Mouse (Mus musculus) embryonic facial prominence, embryonic 14.5 days (tissue): ENCODE data around the gene Gnao1. TPM values are rescaled to one million over a fixed set of nuclear protein-coding genes. Genes with fewer than 3 reads are reported as not detected.

Source experiments
- ATAC-seq: fragments of 200-750 bp; cut with Nextera tagmentation; 2 replicates; pipeline ENCODE4 v1.8.0; 2017; ENCODE audit warnings: low read depth, moderate number of reproducible peaks, moderate TSS enrichment
- DNase-seq: peaks from one replicate; pipeline ENCODE4 v3.0.0-alpha.2; 2015; ENCODE audit warnings: low spot score
- H3K27ac ChIP-seq: fragments of 300-500 bp; sonication (generic); replicated peaks from 2 replicates; pipeline ENCODE4 v1.5.1; 2014; ENCODE audit warnings: low read depth, mild to moderate bottlenecking, low read length, moderate library complexity
- H3K27me3 ChIP-seq: fragments of 300-500 bp; sonication (generic); replicated peaks from 2 replicates; pipeline ENCODE4 v1.6.1; 2014; ENCODE audit warnings: low read length; ENCODE audit not compliant: control insufficient read depth, insufficient read depth
- H3K36me3 ChIP-seq: fragments of 300-500 bp; sonication (generic); 2 replicates; pipeline ENCODE4 v1.6.1; 2014; ENCODE audit warnings: low read length, mixed read lengths; ENCODE audit not compliant: control insufficient read depth, insufficient read depth
- H3K4me1 ChIP-seq: fragments of 300-500 bp; sonication (generic); 2 replicates; pipeline ENCODE4 v1.6.1; 2014; ENCODE audit warnings: antibody characterized with exemption, low read length; ENCODE audit not compliant: control insufficient read depth, insufficient read depth
- H3K4me2 ChIP-seq: fragments of 300-500 bp; sonication (generic); 2 replicates; pipeline ENCODE4 v1.6.1; 2014; ENCODE audit warnings: low read depth, mild to moderate bottlenecking, low read length, moderate library complexity, mixed read lengths
- H3K4me3 ChIP-seq: fragments of 300-500 bp; sonication (generic); 2 replicates; pipeline ENCODE4 v1.5.1; 2014; ENCODE audit warnings: low read depth, mild to moderate bottlenecking, low read length
- H3K9ac ChIP-seq: fragments of 300-500 bp; sonication (generic); 2 replicates; pipeline ENCODE4 v1.6.1; 2014; ENCODE audit warnings: low read depth, mild to moderate bottlenecking, low read length, moderate library complexity, mixed read lengths
- H3K9me3 ChIP-seq: fragments of 300-500 bp; sonication (generic); 2 replicates; pipeline ENCODE4 v1.6.1; 2016; ENCODE audit warnings: low read length; ENCODE audit not compliant: control insufficient read depth
- WGBS: fragments of 180-500 bp; shearing (Covaris S2); extraction: QIAGEN DNeasy Blood & Tissue Kit; methylation state at CpG from one replicate; pipeline ENCODE4 v1.1.7; 2014; 5-methylcytosine and 5-hydroxymethylcytosine counted together
- polyA plus RNA-seq: library from polyadenylated mRNA; unstranded; fragments of >200 nt; fragmentation: Nextera tagmentation; extraction: Ambion mirVana; gene quantifications from 2 replicates; pipeline ENCODE4 v1.2.1, GENCODE M21; 2014

Gnao1 gene
- polyA plus RNA-seq, 1 experiment from 2014 or later: 14.6 TPM

- Histone ChIP-seq H3K36me3 (no peaks in the 10 kb centered on the region), H3K4me3 (no peak overlapping the region), H3K27ac (no peak overlapping the region), H3K4me2 (no peak overlapping the region), H3K27me3 (no peaks in the 10 kb centered on the region), H3K9ac (no peak overlapping the region), H3K4me1 (peaks cover 18% of the 10 kb centered on the region), H3K9me3 (no peaks in the 10 kb centered on the region)
- WGBS: 20% methylated on average over 5 of the region's 5 CpGs
- no peak for ATAC-seq
- peak; percentile 37 for DNase-seq
These were observed 44.9 kb downstream of the Gnao1 start for GRCm38 (mm10) chr8:93854676-93855075.

- DNase-seq (no peak), ATAC-seq (no peak)
- no peaks in the 10 kb centered on the region for H3K36me3 ChIP-seq
- no peaks in the 10 kb centered on the region for H3K27me3 ChIP-seq
- H3K4me2 ChIP-seq: no peak overlapping the region
- H3K27ac ChIP-seq: no peak overlapping the region
- H3K4me1 ChIP-seq: peaks cover 21% of the 10 kb centered on the region
- H3K4me3 ChIP-seq: no peak overlapping the region
- no peaks in the 10 kb centered on the region for H3K9me3 ChIP-seq
- 44% methylated on average over 4 of the region's 4 CpGs for WGBS
- no peak overlapping the region for H3K9ac ChIP-seq
These were observed 45.5 kb downstream of the Gnao1 start for GRCm38 (mm10) chr8:93855272-93855671.

- 72% methylated on average over 4 of the region's 4 CpGs for WGBS
- ATAC-seq: no peak
- no peak overlapping the region for H3K4me3 ChIP-seq
These were observed 47.4 kb downstream of the Gnao1 start for GRCm38 (mm10) chr8:93857144-93857543.

GRCm38 (mm10) chr8:93858286-93858685 is 48.5 kb downstream of the Gnao1 start:
- WGBS: 66% methylated on average over 1 of the region's 1 CpGs
- no peak for DNase-seq
- Histone ChIP-seq H3K4me3 (no peak overlapping the region), H3K27me3 (no peaks in the 10 kb centered on the region), H3K9ac (no peak overlapping the region), H3K36me3 (no peaks in the 10 kb centered on the region), H3K9me3 (no peaks in the 10 kb centered on the region), H3K4me2 (no peak overlapping the region), H3K27ac (no peak overlapping the region), H3K4me1 (peaks cover 12% of the 10 kb centered on the region)
- no peak for ATAC-seq

More at GRCm38 (mm10) chr8:93857144-93857543, 47.4 kb downstream of the Gnao1 start:
- no peaks in the 10 kb centered on the region for H3K27me3 ChIP-seq
- no peak for DNase-seq
- no peak overlapping the region for H3K4me2 ChIP-seq
- H3K36me3 ChIP-seq: no peaks in the 10 kb centered on the region
- H3K9me3 ChIP-seq: no peaks in the 10 kb centered on the region
- no peak overlapping the region for H3K27ac ChIP-seq
- no peak overlapping the region for H3K9ac ChIP-seq
- peaks cover 15% of the 10 kb centered on the region for H3K4me1 ChIP-seq

- 19% methylated on average over 4 of the region's 4 CpGs for WGBS
- H3K27me3 ChIP-seq: no peaks in the 10 kb centered on the region
- no peak overlapping the region for H3K4me2 ChIP-seq
- H3K27ac ChIP-seq: no peak overlapping the region
- no peaks in the 10 kb centered on the region for H3K9me3 ChIP-seq
- no peak overlapping the region for H3K9ac ChIP-seq
- peaks cover 8% of the 10 kb centered on the region for H3K4me1 ChIP-seq
- H3K4me3 ChIP-seq: no peak overlapping the region
- peak; percentile 50 for DNase-seq
- no peaks in the 10 kb centered on the region for H3K36me3 ChIP-seq
- peak; percentile 78; the same call in 1 of the 2 replicates for ATAC-seq
These were observed 50.3 kb downstream of the Gnao1 start for GRCm38 (mm10) chr8:93860020-93860419.

GRCm38 (mm10) chr8:93864064-93864463 is 54.3 kb downstream of the Gnao1 start:
- Histone ChIP-seq H3K9me3 (no peaks in the 10 kb centered on the region), H3K4me1 (peaks cover 6% of the 10 kb centered on the region; the same call in 1 of the 2 replicates), H3K4me2 (no peak overlapping the region), H3K36me3 (no peaks in the 10 kb centered on the region), H3K4me3 (no peak overlapping the region), H3K9ac (no peak overlapping the region), H3K27me3 (no peaks in the 10 kb centered on the region), H3K27ac (no peak overlapping the region)
- WGBS: 54% methylated on average over 7 of the region's 7 CpGs
- DNase-seq (no peak), ATAC-seq (no peak)

GRCm38 (mm10) chr8:93866271-93866670 is 56.5 kb downstream of the Gnao1 start:
- 0 out of 2 replicates have a peak, but pooled peaks cover 2% of the 10 kb centered on the region for H3K4me1 ChIP-seq
- ATAC-seq (no peak), DNase-seq (no peak)
- no peaks in the 10 kb centered on the region for H3K36me3 ChIP-seq
- no peak overlapping the region for H3K4me3 ChIP-seq
- H3K9ac ChIP-seq: no peak overlapping the region
- WGBS: 80% methylated on average over 7 of the region's 7 CpGs
- no peaks in the 10 kb centered on the region for H3K9me3 ChIP-seq
- H3K27me3 ChIP-seq: no peaks in the 10 kb centered on the region
- H3K27ac ChIP-seq: no peak overlapping the region
- no peak overlapping the region for H3K4me2 ChIP-seq

- Histone ChIP-seq H3K27ac (no peak overlapping the region), H3K4me2 (no peak overlapping the region), H3K9me3 (no peaks in the 10 kb centered on the region), H3K27me3 (no peaks in the 10 kb centered on the region), H3K36me3 (no peaks in the 10 kb centered on the region), H3K4me1 (0 out of 2 replicates have a peak, but pooled peaks cover 2% of the 10 kb centered on the region), H3K4me3 (no peak overlapping the region), H3K9ac (no peak overlapping the region)
- no peak for DNase-seq
- no peak for ATAC-seq
- 76% methylated on average over 5 of the region's 5 CpGs for WGBS
These were observed 58.9 kb downstream of the Gnao1 start for GRCm38 (mm10) chr8:93868486-93869221.

- DNase-seq (no peak), ATAC-seq (no peak)
- Histone ChIP-seq H3K4me2 (no peak overlapping the region), H3K36me3 (no peaks in the 10 kb centered on the region), H3K9ac (no peak overlapping the region), H3K27me3 (no peaks in the 10 kb centered on the region), H3K4me1 (no peaks in the 10 kb centered on the region), H3K27ac (no peak overlapping the region), H3K9me3 (no peaks in the 10 kb centered on the region), H3K4me3 (no peak overlapping the region)
- WGBS: 89% methylated on average over 5 of the region's 5 CpGs
These were observed 61.5 kb downstream of the Gnao1 start for GRCm38 (mm10) chr8:93871275-93871674.
